Mouse (Mus musculus): ENCODE measurements around the gene Nlrp5. TPM values are rescaled to one million over a fixed set of nuclear protein-coding genes. Genes with fewer than 3 reads are reported as not detected.
"Not testable (repeated sequence)": the region's sequence is repeated elsewhere in the genome, so short reads cannot be mapped to it uniquely, and the experiment has no call there.

Nlrp5 gene
- polyA plus RNA-seq (2015; fragmentation: Nextera tagmentation; extraction: Ambion mirVana): not detected in 2 replicates

- WGBS: 68% methylated on average over 10 of the region's 10 CpGs
- ATAC-seq: no peak
These were observed at the start of gene Nlrp5 for GRCm38 (mm10) chr7:23385589-23385988. Nlrp5 (plus strand) TSS chr7:23385889.

GRCm38 (mm10) chr7:23358311-23358710 lies 27.4 kb upstream of the Nlrp5 start:
- H3K27ac ChIP-seq; H3K4me2 ChIP-seq (replicated peaks); H3K4me3 ChIP-seq (replicated peaks); H3K9me3 ChIP-seq; ATAC-seq; H3K27me3 ChIP-seq (replicated peaks); H3K9ac ChIP-seq; H3K36me3 ChIP-seq; H3K4me1 ChIP-seq (replicated peaks): not testable (repeated sequence)
- WGBS: 96% methylated on average over 13 of the region's 13 CpGs

More at GRCm38 (mm10) chr7:23385589-23385988, at the start of gene Nlrp5:
- Histone ChIP-seq H3K36me3 (no peaks in the 10 kb centered on the region), H3K9ac (no peak within 1 kb of the TSS), H3K27me3 (replicated peaks) (no peaks in the 10 kb centered on the region), H3K4me2 (replicated peaks) (no peak within 1 kb of the TSS), H3K27ac (no peak within 1 kb of the TSS), H3K4me1 (replicated peaks) (no peaks in the 10 kb centered on the region), H3K9me3 (no peaks in the 10 kb centered on the region), H3K4me3 (replicated peaks) (no peak within 1 kb of the TSS)

GRCm38 (mm10) chr7:23470201-23470600 lies 84.5 kb downstream of the Nlrp5 start:
- H3K27me3 ChIP-seq (replicated peaks); H3K4me3 ChIP-seq (replicated peaks); H3K27ac ChIP-seq; ATAC-seq; H3K9ac ChIP-seq; H3K9me3 ChIP-seq; H3K36me3 ChIP-seq; H3K4me1 ChIP-seq (replicated peaks); H3K4me2 ChIP-seq (replicated peaks): not testable (repeated sequence)
- WGBS: 70% methylated on average over 3 of the region's 3 CpGs

- not testable (repeated sequence) for H3K27me3 ChIP-seq (replicated peaks); H3K4me1 ChIP-seq (replicated peaks); H3K4me2 ChIP-seq (replicated peaks); H3K9ac ChIP-seq; H3K9me3 ChIP-seq; ATAC-seq; H3K4me3 ChIP-seq (replicated peaks); H3K27ac ChIP-seq; H3K36me3 ChIP-seq
- WGBS: 69% methylated on average over 3 of the region's 3 CpGs
These were observed 85.1 kb downstream of the Nlrp5 start for GRCm38 (mm10) chr7:23470832-23471231.

- not testable (repeated sequence) for H3K27ac ChIP-seq; H3K4me2 ChIP-seq (replicated peaks); H3K36me3 ChIP-seq; H3K4me1 ChIP-seq (replicated peaks); H3K27me3 ChIP-seq (replicated peaks); H3K4me3 ChIP-seq (replicated peaks); ATAC-seq; H3K9ac ChIP-seq; H3K9me3 ChIP-seq
- WGBS: 73% methylated on average over 2 of the region's 2 CpGs
These were observed 87.2 kb downstream of the Nlrp5 start for GRCm38 (mm10) chr7:23472886-23473285.

Other genes starting within 250 kb of the Nlrp5 start
- not detected in 2 replicates for gene Gm10662, start 241.4 kb upstream of the Nlrp5 start, polyA plus RNA-seq (2015; fragmentation: Nextera tagmentation; extraction: Ambion mirVana)
- gene Vmn1r165, start 168.6 kb upstream of the Nlrp5 start, polyA plus RNA-seq (2015; fragmentation: Nextera tagmentation; extraction: Ambion mirVana): not detected in 2 replicates
- gene Vmn1r166, start 134.2 kb upstream of the Nlrp5 start, polyA plus RNA-seq (2015; fragmentation: Nextera tagmentation; extraction: Ambion mirVana): not detected in 2 replicates
- not detected in 2 replicates for gene Gm6902, start 107.0 kb upstream of the Nlrp5 start, polyA plus RNA-seq (2015; fragmentation: Nextera tagmentation; extraction: Ambion mirVana)
- not detected in 2 replicates for gene Nlrp4e, start 84.7 kb upstream of the Nlrp5 start, polyA plus RNA-seq (2015; fragmentation: Nextera tagmentation; extraction: Ambion mirVana)
- gene Vmn1r167, start 121.3 kb downstream of the Nlrp5 start, polyA plus RNA-seq (2015; fragmentation: Nextera tagmentation; extraction: Ambion mirVana): not detected in 2 replicates
- gene Vmn1r168, start 153.8 kb downstream of the Nlrp5 start, polyA plus RNA-seq (2015; fragmentation: Nextera tagmentation; extraction: Ambion mirVana): not detected in 2 replicates
- gene Vmn1r169, start 189.6 kb downstream of the Nlrp5 start, polyA plus RNA-seq (2015; fragmentation: Nextera tagmentation; extraction: Ambion mirVana): not detected in 2 replicates
- gene Vmn1r170, start 220.3 kb downstream of the Nlrp5 start, polyA plus RNA-seq (2015; fragmentation: Nextera tagmentation; extraction: Ambion mirVana): not detected in 2 replicates
- not detected in 2 replicates for gene Vmn1r171, start 244.8 kb downstream of the Nlrp5 start, polyA plus RNA-seq (2015; fragmentation: Nextera tagmentation; extraction: Ambion mirVana)

Data from intestine, embryonic 15.5 days (tissue).